Comparison of ENCODE assay signal across 9 mouse cellular contexts in the genomic region with DNA sequence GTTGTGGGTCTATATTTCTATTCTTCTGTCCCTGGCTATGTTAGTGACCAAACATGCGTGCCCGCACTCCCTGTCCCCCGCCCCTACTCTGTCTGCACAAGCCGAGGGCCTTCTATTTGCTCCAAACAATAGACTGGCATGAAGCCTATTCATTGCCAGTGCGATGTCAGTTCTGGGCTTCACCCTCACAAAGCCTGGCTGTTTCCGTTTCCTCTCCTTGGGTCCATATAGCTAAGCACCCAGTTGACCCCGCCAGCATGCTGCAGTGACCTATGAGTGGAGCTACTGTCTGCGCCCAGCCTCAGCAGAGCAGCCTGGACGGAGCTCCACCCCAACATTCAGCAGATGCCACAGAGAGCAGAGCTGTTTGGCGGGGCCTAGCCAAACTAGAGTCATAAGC. TPM values are rescaled to one million over a fixed set of nuclear protein-coding genes. Genes with fewer than 3 reads are reported as not detected.
A peak's percentile ranks its signal among the peaks of the same experiment; 100 is the strongest.
DNase-seq lines count a peak whose midpoint lies in the region; ATAC-seq lines count a peak whose summit lies in the region.
"Had no signal": no experiment of that assay in that cellular context is flagged by ENCODE, and none has a peak within 500 bp of the region (broad histone marks: within the 10 kb centered on the region; RNA-seq: fewer than 3 reads in every experiment).

No protein-coding gene starts in this region.

- H3K4me2 ChIP-seq in intestine, embryonic 16.5 days (ENCODE audit: low read depth, low read length), result no peak overlapping the region

- peaks cover 44% of the 10 kb centered on the region for H3K4me1 ChIP-seq in hindbrain, embryonic 10.5 days (replicated peaks)
- H3K4me1 ChIP-seq in intestine, embryonic 16.5 days (ENCODE audit: control insufficient read depth, insufficient read depth, low read length), result peaks cover 21% of the 10 kb centered on the region

- 28% methylated on average over 10 of the region's 10 CpGs for WGBS in hindbrain, embryonic 10.5 days
- 66% methylated on average over 10 of the region's 10 CpGs for WGBS in intestine, embryonic 16.5 days

- H3K9me3 ChIP-seq in hindbrain, embryonic 10.5 days, result no peaks in the 10 kb centered on the region
- H3K9me3 ChIP-seq in intestine, embryonic 16.5 days (ENCODE audit: control insufficient read depth, low read length), result no peaks in the 10 kb centered on the region

- H3K27me3 ChIP-seq in hindbrain, embryonic 10.5 days (ENCODE audit: insufficient read depth, poor library complexity, severe bottlenecking), result no peaks in the 10 kb centered on the region
- no peaks in the 10 kb centered on the region for H3K27me3 ChIP-seq in intestine, embryonic 16.5 days (replicated peaks; ENCODE audit: control insufficient read depth, insufficient read depth, low read length)
- H3K27me3 ChIP-seq: Patski had no signal

- no peak overlapping the region for H3K9ac ChIP-seq in intestine, embryonic 16.5 days (ENCODE audit: low read depth, low read length)

- H3K4me3 ChIP-seq in hindbrain, embryonic 10.5 days, result no peak overlapping the region; the same call in 1 of the 2 replicates
- H3K4me3 ChIP-seq in intestine, embryonic 16.5 days (ENCODE audit: low read length), result no peak overlapping the region
- H3K4me3 ChIP-seq: erythroblast, embryonic 14.5 days had no signal

- ATAC-seq in intestine, embryonic 16.5 days, result no peak
- ATAC-seq: Patski had no signal

- peak overlapping the region; percentile 62 for H3K27ac ChIP-seq in hindbrain, embryonic 10.5 days
- no peak overlapping the region for H3K27ac ChIP-seq in intestine, embryonic 16.5 days (ENCODE audit: low read length)

- DNase-seq in ovary, postnatal 36 days (ENCODE audit: low spot score), result peak; percentile 30
- no peak for DNase-seq in ovary, postnatal 14 days (ENCODE audit: low spot score)
- DNase-seq in hindbrain, embryonic 10.5 days (ENCODE audit: low spot score), result peak; percentile 62
- peak; percentile 81 for DNase-seq in lung, postnatal 10 days
- DNase-seq in thymus, postnatal 10 days (ENCODE audit: low spot score in 2 of 2), result no peak
- DNase-seq in urinary bladder, postnatal 25 days (ENCODE audit: low spot score), result no peak

- H3K36me3 ChIP-seq in hindbrain, embryonic 10.5 days, result peaks cover 32% of the 10 kb centered on the region
- H3K36me3 ChIP-seq in intestine, embryonic 16.5 days (ENCODE audit: control insufficient read depth, insufficient read depth, low read length), result no peaks in the 10 kb centered on the region

RNA-seq across cellular contexts. Expression of a gene that starts 36.7 kb away (rescaled TPM):
- polyA plus RNA-seq in hindbrain, embryonic 10.5 days (2016; fragmentation: Nextera tagmentation; extraction: Ambion mirVana), result not detected in 2 replicates
- polyA plus RNA-seq in intestine, embryonic 16.5 days (2015; fragmentation: Nextera tagmentation; extraction: Ambion mirVana), result not detected in 2 replicates
- polyA plus RNA-seq: Patski had no signal

RNA-seq across cellular contexts. Expression of a gene that starts 43.9 kb away (rescaled TPM):
- 23.1 and 27.5 TPM in 2 replicates for polyA plus RNA-seq in hindbrain, embryonic 10.5 days (2016; fragmentation: Nextera tagmentation; extraction: Ambion mirVana)
- 16.1 and 17.0 TPM in 2 replicates for polyA plus RNA-seq in intestine, embryonic 16.5 days (2015; fragmentation: Nextera tagmentation; extraction: Ambion mirVana)

RNA-seq across cellular contexts. Expression of a gene that starts 49.0 kb away (rescaled TPM):
- 16.1 and 17.5 TPM in 2 replicates for polyA plus RNA-seq in hindbrain, embryonic 10.5 days (2016; fragmentation: Nextera tagmentation; extraction: Ambion mirVana)
- polyA plus RNA-seq in intestine, embryonic 16.5 days (2015; fragmentation: Nextera tagmentation; extraction: Ambion mirVana), result 11.5 and 13.4 TPM in 2 replicates

Comparison
In these comparisons a context has a peak if more than half of its experiments do, and no peak if none do; other contexts are left out.
1. DNase-seq: peak in ovary, postnatal 36 days (single experiment), hindbrain, embryonic 10.5 days (single experiment) and lung, postnatal 10 days (single experiment); none in ovary, postnatal 14 days (single experiment), thymus, postnatal 10 days (0 of 2) and urinary bladder, postnatal 25 days (single experiment).